Mouse (Mus musculus) thymus, postnatal 25 days (tissue): ENCODE data around the gene Mib2.

Experiments
- DNase-seq: peaks from one replicate; pipeline ENCODE4 v3.0.0; 2022

Gene Mib2

DNA sequence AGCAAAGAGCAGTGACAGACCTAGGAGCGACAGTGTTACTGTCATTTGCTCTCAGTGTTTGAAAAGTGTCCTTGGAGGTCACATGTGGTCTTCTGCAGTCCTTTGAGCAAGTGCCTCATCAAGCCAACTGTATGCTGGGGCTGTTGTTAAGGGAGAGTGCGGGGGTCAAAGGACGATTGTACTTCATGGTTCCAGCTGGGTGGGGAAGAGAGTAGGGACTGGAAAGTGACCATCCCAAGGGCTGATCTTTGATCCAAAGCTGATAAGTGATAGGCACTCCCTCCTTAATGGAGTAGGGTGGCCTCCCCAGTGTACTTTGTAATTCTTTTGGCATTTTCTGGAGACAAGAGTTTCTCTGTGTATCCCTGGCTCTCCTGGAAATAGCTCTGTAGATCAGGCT, 57.1 kb downstream of the Mib2 start:
- DNase-seq = no peak

GRCm38 (mm10) chr4:155606825-155607224, 62.2 kb downstream of the Mib2 start:
- no peak for DNase-seq

DNA sequence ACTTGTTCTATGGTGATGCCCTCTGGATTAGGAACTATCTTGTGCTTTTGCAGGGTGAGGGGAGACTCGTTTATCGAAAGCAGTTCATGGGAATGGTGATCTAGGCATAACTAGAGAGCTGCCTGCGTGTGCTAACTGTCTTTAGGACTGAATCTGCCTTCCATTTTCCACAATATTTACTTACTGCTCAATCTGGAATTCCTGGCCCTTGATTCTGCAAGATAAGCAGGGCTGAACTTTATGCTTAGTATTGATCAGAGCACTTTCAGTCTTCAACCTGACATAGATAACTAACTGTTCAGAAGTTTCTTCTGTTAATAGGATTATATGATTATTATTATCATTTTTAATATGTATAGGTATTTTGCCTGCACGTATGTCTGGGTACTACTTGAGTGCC, 63.9 kb downstream of the Mib2 start:
- no peak for DNase-seq
